Mouse (Mus musculus) right cerebral cortex, postnatal 25 days (tissue): ENCODE results near the gene Rpgr.

Experiments
- DNase-seq: peaks from one replicate; pipeline ENCODE4 v3.0.0; 2022

Rpgr gene

DNA sequence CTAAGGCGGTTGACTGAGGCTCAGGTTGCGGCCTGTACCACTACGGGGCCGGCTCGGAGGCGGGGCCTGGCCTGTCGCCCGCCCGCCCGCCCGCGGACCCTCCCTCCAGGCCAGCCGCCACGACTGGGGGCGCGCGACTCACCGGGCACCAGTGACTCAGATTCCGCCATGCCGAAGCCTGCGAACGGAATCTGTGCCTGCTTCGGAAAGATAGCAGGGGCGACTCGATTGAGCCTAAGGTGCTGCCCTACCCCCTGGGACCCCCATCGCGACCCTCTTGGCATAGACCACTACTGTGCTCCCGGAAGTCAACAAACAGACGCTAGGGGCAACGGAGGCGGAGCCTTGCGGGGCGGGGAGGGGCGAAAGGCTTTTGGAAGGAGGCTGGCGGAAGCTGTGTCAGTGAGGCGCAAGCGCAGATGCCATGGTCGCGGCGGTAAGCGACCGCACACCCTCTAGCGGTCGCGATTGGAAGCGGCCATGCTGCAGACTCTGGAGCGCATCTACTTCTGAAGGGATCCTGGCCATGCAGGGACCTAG lies at the start of gene Rpgr:
Gene Rpgr, minus strand, starts transcription at position 511 of the 540 bp plus-strand sequence.
- peak; percentile 87 for DNase-seq

DNA sequence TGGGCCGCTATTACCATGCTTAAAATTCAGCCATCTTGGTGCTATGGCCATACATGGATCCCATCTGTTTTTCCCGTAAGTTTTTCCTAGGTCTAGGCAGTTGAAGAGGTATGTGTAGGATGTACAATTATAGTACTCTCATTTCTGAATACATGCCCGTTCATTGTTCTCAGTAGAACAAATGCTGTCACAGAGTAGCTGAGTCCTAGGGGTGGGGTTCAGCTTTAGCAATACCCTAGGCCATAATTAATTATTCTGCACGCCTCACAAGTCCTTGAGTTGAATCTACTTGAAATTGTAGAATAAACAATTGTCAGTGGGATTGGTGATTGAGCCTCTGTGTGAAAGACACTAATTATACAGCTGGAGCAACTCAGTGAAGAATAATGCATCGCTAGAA lies 41.5 kb upstream of the Rpgr start:
- DNase-seq, result no peak

- DNase-seq, result no peak
Measured at GRCm38 (mm10) chrX:10257774-10258173, 41.1 kb upstream of the Rpgr start.

GRCm38 (mm10) chrX:10251852-10252504 lies 35.3 kb upstream of the Rpgr start, which contains the start of gene Otc:
Gene Otc (plus strand): TSS chrX:10252305.
- DNase-seq, result no peak

GRCm38 (mm10) chrX:10251357-10251756 lies 34.6 kb upstream of the Rpgr start:
- no peak for DNase-seq

DNA sequence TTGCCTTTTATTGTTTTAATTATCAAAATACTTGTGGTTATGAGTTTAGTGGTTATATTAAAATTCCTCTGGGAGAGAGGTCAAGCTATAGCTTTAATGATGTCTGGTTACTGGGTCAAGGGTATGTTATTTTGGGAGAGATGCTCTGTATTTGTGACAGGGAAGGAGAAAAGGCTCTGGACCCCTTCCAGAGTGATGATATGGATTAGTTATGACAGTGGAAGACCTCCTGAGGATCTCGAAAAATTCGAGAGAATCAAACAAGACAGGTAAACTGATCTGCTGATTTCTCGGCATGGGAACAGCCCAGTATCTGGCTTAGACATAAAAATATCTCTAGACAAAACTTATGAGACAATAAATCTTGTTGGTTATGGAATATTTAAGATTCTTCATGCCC lies 27.2 kb upstream of the Rpgr start:
- DNase-seq, result no peak

- DNase-seq, result no peak
Measured at GRCm38 (mm10) chrX:10239515-10239914, 22.8 kb upstream of the Rpgr start.

- DNase-seq, result no peak
Measured at GRCm38 (mm10) chrX:10234617-10235016, 17.9 kb upstream of the Rpgr start.

DNA sequence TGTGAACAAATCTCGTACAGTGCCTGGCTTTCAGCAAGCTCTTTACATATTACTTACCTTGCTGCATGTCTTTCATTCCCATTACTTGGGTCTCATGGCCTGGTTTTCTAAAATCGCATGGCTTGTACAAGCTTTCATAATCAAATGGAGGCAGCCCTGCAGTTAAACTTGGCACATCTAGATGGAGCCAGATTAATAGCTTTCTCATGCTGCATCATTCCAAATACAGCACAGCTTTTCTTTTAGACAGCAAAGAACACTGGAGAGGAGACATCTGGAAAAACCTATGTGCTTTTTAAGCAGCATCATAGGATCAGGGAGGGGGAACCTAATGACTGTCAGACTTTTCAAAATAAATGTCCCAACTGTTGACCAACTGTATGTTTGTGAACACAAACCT lies 16.3 kb upstream of the Rpgr start:
- peak; percentile 7 for DNase-seq

DNA sequence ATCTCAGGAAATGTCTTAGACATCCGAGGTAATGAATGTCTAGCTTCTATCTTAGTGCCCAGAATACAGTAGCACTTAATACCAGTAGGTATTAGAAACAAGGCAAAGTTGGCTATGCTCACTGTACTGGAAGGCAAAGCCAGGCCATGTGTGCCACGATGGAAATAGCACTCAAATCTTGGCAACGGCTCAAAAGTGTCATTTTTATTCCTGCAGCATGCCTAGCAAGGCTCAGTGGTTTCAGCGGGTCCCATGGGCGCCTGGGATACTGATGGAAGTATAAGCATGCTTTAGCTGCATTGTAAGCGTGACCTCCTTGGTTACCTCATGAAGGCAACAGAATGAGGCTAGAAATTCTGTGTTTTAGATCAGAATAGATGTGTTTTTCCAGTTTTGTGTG lies 2.6 kb upstream of the Rpgr start:
- no peak for DNase-seq

- peak; percentile 4 for DNase-seq
Measured at GRCm38 (mm10) chrX:10215972-10216371, 748 bp downstream of the Rpgr start.

GRCm38 (mm10) chrX:10205937-10206336 lies 10.8 kb downstream of the Rpgr start:
- DNase-seq, result no peak

GRCm38 (mm10) chrX:10201289-10201688 lies 15.4 kb downstream of the Rpgr start:
- no peak for DNase-seq

DNA sequence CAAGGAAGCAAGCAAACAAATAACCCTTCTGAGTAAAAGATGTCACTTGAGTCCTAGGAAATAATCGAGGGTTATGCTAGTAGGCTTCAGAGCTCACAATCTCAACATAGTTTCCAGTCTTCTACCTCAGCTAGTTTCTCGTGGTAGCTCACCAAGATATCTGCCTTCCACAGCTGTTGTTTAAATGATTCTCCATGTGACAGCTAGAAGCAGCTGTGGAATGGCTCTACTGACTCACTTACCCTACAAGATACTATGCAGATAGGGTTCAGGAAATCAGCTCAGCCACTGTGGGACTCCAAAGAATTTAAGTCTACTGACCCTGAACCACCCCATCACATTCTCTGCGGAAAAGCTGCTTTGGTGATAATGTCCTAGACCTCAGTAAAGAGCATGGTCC lies 64.3 kb downstream of the Rpgr start:
- DNase-seq, result no peak

DNA sequence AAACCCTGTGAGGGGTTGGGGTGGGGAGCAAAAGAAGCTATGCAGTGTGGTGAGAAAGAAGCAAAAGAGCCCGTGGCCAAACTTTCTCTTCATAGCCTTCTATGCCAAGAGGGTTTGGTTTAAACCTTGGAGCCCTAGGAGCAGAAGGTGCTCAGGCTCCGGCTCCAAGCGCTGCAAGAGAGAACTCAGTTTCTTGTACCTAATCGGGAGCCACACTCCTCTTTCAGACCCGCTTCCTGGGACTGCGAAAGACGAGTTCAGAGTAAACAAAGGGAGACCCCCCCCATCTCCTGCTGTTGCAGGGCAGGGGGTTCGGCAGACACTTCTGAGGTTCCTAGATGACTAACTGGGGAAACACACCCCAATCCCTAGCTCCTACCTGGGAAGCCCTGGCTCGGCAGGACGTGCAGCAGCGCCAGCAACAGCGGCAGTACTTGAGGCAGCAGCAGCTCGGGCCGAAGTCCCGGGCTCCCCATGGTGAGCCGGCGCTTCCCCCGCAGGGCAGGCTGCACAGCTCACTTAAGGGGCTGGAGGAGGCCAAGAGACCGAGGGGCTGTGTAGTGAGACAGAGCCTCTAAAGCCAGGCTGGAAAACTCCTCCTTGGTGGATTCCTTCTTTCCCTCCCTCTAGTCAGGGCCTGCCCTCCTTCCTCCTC lies 99.5 kb downstream of the Rpgr start, which contains the start of gene Srpx:
Gene Srpx, minus strand, starts transcription at position 645 of the 655 bp plus-strand sequence.
- no peak for DNase-seq

DNA sequence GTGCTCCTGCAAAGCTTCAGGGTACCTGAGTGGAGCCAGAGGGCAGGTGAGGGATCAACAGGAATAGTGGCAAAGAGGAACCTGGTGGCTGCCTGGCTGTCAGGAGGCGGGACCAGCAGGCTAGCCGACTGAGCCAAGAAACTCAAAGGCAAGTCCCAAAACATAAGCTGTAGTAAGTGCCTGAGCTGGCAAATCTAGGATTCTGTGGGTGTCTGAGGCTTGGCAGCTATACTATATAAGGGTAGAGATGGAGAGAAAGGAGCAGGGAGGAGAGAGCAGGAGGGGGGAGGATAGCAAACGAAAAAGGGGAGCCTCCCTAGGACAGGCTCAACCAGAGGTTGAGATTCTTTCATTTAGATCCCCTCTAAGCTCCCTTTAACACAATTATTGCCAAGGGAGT lies 100.9 kb downstream of the Rpgr start:
- DNase-seq, result peak; percentile 25

- no peak for DNase-seq
Measured at GRCm38 (mm10) chrX:10110736-10111135, 106.0 kb downstream of the Rpgr start.

- no peak for DNase-seq
Measured at GRCm38 (mm10) chrX:10108558-10108957, 108.2 kb downstream of the Rpgr start.

GRCm38 (mm10) chrX:10105475-10105874 lies 111.2 kb downstream of the Rpgr start:
- DNase-seq, result no peak

GRCm38 (mm10) chrX:10102739-10103138 lies 114.0 kb downstream of the Rpgr start:
- DNase-seq, result no peak

DNA sequence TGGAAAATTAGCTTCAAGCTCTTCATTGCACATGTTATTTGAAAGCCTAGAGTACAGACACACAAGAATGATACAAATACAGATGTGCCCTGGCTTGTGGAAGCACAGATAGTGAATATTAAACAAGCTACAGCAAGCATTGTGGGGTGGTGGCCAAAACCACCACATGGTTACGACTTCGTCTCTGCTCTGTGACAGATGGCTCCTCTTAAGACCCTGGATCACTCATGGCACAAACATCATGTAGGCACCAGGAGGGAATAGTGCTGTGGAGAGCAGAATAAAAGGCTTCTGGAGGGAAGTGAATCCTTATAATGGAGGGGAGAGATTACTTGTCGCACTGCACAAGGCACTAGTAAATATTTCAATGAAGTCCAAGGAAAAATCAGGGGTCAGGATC lies 120.9 kb downstream of the Rpgr start:
- no peak for DNase-seq

GRCm38 (mm10) chrX:10080385-10080784 lies 136.3 kb downstream of the Rpgr start:
- DNase-seq, result no peak

DNA sequence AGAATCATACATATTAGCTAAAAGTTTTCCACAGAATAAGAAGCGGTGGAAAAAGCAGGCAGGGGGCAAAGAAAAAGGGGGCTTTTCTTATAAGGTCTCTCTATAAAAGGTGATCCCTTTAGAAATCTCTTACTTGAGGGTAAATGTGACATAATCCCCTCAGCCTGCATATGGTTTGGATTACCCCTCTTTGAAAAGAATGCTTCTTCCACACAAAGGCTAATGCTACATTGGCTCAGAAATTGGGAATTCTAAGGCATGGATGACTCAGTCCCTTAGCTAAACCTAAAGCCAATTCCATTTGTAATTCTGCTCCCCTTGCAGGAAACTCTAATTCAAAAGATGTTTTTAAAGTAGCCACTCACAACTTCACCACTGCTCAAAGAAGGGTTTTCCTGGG lies 136.7 kb downstream of the Rpgr start:
- DNase-seq, result no peak

DNA sequence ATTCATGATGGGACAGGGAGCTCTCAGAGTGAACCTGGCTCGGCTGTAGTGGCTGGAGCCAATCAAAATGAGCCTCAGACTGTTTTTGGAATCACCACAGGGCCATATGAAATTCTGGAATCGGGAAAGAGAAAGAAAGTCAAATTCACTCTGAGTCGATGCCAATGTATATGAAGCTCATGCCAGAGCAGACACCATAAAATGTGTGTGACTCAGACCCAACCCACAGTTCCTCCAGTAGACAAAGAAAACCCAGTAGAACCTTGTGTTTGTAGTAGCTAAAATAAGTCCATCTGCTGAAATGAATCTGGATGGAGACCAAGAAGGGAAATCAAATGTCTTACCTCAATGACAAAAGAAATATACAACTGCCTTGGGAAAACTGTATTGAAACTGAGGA lies 142.8 kb downstream of the Rpgr start:
- peak; percentile 5 for DNase-seq
